Mouse (Mus musculus) hindbrain, embryonic 10.5 days (tissue): Measurements from ENCODE around the gene Eea1. TPM values are rescaled to one million over a fixed set of nuclear protein-coding genes. Genes with fewer than 3 reads are reported as not detected.

ENCODE experiments used
- DNase-seq: peaks from one replicate; pipeline ENCODE4 v3.0.0-alpha.2; 2017; ENCODE audit warnings: low spot score
- H3K27ac ChIP-seq: fragments of 300-500 bp; sonication (generic); 2 replicates; pipeline ENCODE4 v1.5.1; 2016; ENCODE audit warnings: mild to moderate bottlenecking, moderate library complexity
- H3K27me3 ChIP-seq: fragments of 300-500 bp; sonication (generic); 2 replicates; pipeline ENCODE4 v1.6.1; 2016; ENCODE audit warnings: mild to moderate bottlenecking; ENCODE audit not compliant: poor library complexity, insufficient read depth, severe bottlenecking
- H3K36me3 ChIP-seq: fragments of 300-500 bp; sonication (generic); 2 replicates; pipeline ENCODE4 v1.6.1; 2016; ENCODE audit warnings: mild to moderate bottlenecking, moderate library complexity
- H3K4me1 ChIP-seq: fragments of 300-500 bp; sonication (generic); replicated peaks from 2 replicates; pipeline ENCODE4 v1.6.1; 2016; ENCODE audit warnings: mild to moderate bottlenecking
- H3K4me3 ChIP-seq: fragments of 300-500 bp; sonication (generic); 2 replicates; pipeline ENCODE4 v1.5.1; 2016; ENCODE audit warnings: mild to moderate bottlenecking, moderate library complexity
- H3K9me3 ChIP-seq: fragments of 300-500 bp; sonication (generic); 2 replicates; pipeline ENCODE4 v1.6.1; 2016; ENCODE audit warnings: mild to moderate bottlenecking, moderate library complexity
- WGBS: fragments of 180-500 bp; shearing (Covaris S2); methylation state at CpG from one replicate; pipeline ENCODE4 v1.1.7; 2016; 5-methylcytosine and 5-hydroxymethylcytosine counted together
- polyA plus RNA-seq: library from polyadenylated mRNA; unstranded; fragments of >200 nt; fragmentation: Nextera tagmentation; extraction: Ambion mirVana; gene quantifications from 2 replicates; pipeline ENCODE4 v1.2.1, GENCODE M21; 2016

The Eea1 gene
- polyA plus RNA-seq, 1 experiment from 2014 or later = 9.2 TPM

DNA sequence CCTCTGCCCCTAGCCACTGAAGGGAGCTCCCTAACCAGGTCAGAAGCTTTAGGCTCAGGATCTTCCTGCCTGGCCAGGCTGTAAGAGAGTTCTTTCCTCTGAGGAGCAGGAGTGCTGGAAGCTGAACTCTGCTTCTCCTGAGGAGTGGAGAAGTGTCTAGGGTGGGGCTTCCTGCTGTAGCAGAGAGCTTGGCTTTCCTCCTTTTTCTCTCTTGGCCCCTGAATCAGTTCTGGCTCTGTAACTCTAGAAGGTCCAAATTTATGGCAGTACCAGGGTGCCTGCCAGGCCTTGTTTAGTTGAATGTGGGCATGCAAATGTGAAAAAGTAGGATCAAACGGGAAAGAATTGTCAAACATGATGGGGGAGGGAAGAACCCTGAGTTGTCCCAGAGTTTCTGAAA lies 17.1 kb downstream of the Eea1 start:
- H3K9me3 ChIP-seq = no peaks in the 10 kb centered on the region
- no peak overlapping the region for H3K4me3 ChIP-seq
- H3K27ac ChIP-seq = no peak overlapping the region
- no peaks in the 10 kb centered on the region for H3K27me3 ChIP-seq
- H3K4me1 ChIP-seq = no peaks in the 10 kb centered on the region
- no peak for DNase-seq
- no peaks in the 10 kb centered on the region for H3K36me3 ChIP-seq
- WGBS = 68% methylated on average over 1 of the region's 1 CpGs

DNA sequence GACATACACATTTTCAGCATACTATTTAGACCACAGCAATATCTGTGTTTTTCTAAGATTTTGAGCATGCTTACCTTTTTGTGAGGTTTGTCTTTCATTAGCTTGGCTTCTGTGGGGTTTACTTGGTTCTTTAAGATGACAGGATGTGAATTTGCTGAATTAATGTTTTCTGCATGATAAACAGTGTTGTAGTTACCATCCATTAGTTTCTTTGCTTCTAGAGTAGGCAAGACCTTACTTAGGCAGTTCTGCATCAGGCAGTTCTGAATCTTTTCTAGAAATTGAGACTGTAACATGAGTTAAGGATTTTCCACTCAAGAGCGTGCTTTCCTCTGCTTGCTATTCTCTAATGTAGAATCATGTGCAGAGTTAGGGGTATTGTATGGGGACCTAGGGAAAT lies 24.2 kb downstream of the Eea1 start:
- H3K36me3 ChIP-seq = no peaks in the 10 kb centered on the region
- no peaks in the 10 kb centered on the region for H3K9me3 ChIP-seq
- no peaks in the 10 kb centered on the region for H3K27me3 ChIP-seq
- H3K27ac ChIP-seq = no peak overlapping the region
- no peak overlapping the region for H3K4me3 ChIP-seq
- H3K4me1 ChIP-seq = no peaks in the 10 kb centered on the region
- 90% methylated on average over 1 of the region's 1 CpGs for WGBS
- DNase-seq = no peak

DNA sequence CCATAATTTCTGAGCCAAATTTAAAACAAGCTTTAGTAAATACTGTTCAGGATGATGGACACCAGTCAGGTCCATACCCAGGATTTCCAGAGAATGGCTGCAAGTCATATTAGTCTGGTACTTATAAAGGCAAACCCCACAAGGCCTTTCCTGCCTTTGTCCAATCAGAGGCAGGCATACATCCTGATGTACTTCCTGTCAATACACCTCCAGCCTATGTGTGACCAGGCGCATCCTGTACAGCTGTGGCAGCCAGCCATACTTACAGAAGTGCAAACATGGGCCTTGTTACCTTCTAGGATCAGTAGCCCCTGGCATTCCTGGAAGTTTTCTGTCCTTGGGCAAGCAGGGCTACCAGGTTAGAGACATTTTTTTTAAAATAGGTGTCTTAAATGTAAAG lies 29.2 kb downstream of the Eea1 start:
- H3K9me3 ChIP-seq = no peaks in the 10 kb centered on the region
- no peak for DNase-seq
- no peak overlapping the region for H3K4me3 ChIP-seq
- no peak overlapping the region for H3K27ac ChIP-seq
- no peaks in the 10 kb centered on the region for H3K4me1 ChIP-seq
- H3K36me3 ChIP-seq = peaks cover 2% of the 10 kb centered on the region; the same call in 1 of the 2 replicates
- H3K27me3 ChIP-seq = no peaks in the 10 kb centered on the region
- 97% methylated on average over 1 of the region's 1 CpGs for WGBS

DNA sequence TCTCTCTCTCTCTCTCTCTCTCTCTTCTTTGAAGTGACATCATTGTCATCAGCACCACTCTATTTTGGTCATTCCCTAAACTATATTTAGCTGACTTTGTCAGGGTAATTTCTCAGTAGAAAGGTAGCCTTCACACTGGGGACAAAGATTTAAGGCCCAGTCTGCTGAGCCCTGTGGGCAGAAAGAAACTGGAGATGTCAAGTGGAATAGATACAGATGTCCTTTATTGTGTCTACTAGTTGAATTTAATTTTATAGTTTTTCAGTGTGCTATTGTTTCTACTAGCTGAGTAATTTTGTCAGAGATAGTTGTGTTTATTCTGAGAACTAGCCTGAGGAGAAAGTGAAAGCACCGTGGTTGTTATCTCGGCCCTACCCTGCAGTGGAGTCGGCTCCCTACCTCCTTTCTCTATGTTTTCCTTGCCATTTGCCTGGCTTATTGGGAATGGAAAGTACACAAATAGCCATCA lies 30.3 kb downstream of the Eea1 start:
- Histone ChIP-seq H3K36me3 (peaks cover 10% of the 10 kb centered on the region), H3K27ac (no peak overlapping the region), H3K9me3 (no peaks in the 10 kb centered on the region), H3K4me3 (no peak overlapping the region), H3K4me1 (no peaks in the 10 kb centered on the region), H3K27me3 (no peaks in the 10 kb centered on the region)
- WGBS = 86% methylated on average over 3 of the region's 3 CpGs
- no peak for DNase-seq

DNA sequence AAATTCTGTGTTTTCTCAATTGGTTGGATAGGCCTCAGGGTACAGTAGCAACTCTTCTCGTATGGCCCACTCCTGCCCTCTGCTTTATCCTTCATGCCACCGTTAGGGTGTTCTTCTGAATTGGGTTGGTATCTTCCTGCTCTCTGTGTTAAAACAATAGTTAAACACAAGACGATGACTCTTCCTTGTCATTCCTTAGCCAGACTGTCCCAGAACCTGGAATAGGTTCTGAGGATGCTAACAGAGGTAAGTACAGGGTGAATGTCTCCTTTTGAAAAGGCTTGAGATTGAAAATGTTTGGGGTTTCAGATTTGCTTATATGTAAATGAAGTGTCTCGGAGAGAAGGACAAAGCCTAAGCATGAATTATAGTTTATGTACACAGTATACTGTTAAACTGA lies 30.9 kb downstream of the Eea1 start:
- no peaks in the 10 kb centered on the region for H3K4me1 ChIP-seq
- H3K9me3 ChIP-seq = no peaks in the 10 kb centered on the region
- no peak for DNase-seq
- H3K27ac ChIP-seq = no peak overlapping the region
- peaks cover 11% of the 10 kb centered on the region for H3K36me3 ChIP-seq
- 90% methylated on average over 4 of the region's 4 CpGs for WGBS
- H3K4me3 ChIP-seq = no peak overlapping the region
- H3K27me3 ChIP-seq = no peaks in the 10 kb centered on the region

DNA sequence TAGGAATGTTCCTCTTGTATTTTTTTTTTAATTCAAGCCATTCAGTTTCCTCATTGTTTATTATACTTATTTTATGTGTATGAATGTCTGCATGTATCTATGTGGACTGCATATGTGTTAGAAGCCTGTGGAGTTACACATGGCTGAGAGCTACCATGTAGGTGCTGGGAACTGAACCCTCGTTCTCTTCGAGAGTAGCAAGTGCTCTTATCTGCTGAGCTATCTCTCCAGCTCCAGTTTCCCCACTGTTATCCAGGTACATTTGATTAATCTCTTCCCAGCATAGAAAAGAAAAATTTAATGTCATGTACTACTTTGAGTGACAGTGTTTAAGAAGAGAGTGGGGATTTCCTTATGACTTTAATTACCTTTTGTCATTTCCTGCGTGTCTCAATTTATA lies 31.5 kb downstream of the Eea1 start:
- Histone ChIP-seq H3K27me3 (no peaks in the 10 kb centered on the region), H3K27ac (no peak overlapping the region), H3K36me3 (peaks cover 16% of the 10 kb centered on the region), H3K9me3 (no peaks in the 10 kb centered on the region), H3K4me1 (no peaks in the 10 kb centered on the region), H3K4me3 (no peak overlapping the region)
- no peak for DNase-seq
- 90% methylated on average over 3 of the region's 3 CpGs for WGBS

DNA sequence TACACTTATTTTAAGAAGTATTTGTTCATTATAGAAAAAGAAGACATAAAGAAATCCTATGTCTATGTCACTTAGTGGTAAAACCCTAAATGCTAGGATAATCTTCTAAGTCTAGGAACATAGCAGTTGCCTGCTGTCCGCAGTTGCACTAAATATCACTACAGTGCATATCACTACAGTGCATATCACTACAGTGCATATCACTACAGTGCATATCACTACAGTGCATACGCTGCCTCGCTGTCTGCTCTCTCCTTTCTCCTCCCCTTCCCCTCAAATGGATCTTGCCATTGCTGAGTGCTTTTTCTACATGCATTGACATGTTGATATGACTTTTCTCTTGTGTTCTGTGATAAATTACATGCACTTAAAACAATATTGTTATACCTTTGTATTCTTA lies 34.0 kb downstream of the Eea1 start:
- no peak overlapping the region for H3K27ac ChIP-seq
- DNase-seq = no peak
- peaks cover 20% of the 10 kb centered on the region for H3K36me3 ChIP-seq
- H3K4me1 ChIP-seq = no peaks in the 10 kb centered on the region
- H3K9me3 ChIP-seq = no peaks in the 10 kb centered on the region
- 93% methylated on average over 3 of the region's 3 CpGs for WGBS
- no peak overlapping the region for H3K4me3 ChIP-seq
- H3K27me3 ChIP-seq = no peaks in the 10 kb centered on the region

DNA sequence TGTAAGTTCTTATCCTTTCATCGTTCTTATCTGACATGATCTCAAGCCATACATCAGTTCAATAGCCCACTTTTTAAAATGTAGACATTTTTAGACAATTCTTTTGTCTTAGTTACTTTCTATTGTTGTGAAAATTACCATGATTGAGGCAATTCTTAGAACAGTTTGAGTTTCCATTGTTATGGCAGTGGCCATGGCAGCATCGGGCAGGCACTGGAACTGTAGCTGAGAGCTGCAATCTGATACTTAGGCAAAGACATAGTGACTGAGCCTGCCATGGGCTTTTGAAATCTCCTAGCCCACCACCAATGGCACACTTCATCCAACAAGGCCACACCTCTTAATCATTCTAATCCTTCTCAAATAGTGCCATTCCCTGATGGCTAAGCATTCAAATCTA lies 36.3 kb downstream of the Eea1 start:
- no peaks in the 10 kb centered on the region for H3K27me3 ChIP-seq
- H3K27ac ChIP-seq = no peak overlapping the region
- H3K9me3 ChIP-seq = no peaks in the 10 kb centered on the region
- no peak overlapping the region for H3K4me3 ChIP-seq
- WGBS = 87% methylated on average over 2 of the region's 2 CpGs
- H3K4me1 ChIP-seq = no peaks in the 10 kb centered on the region
- no peak for DNase-seq
- peaks cover 20% of the 10 kb centered on the region for H3K36me3 ChIP-seq

DNA sequence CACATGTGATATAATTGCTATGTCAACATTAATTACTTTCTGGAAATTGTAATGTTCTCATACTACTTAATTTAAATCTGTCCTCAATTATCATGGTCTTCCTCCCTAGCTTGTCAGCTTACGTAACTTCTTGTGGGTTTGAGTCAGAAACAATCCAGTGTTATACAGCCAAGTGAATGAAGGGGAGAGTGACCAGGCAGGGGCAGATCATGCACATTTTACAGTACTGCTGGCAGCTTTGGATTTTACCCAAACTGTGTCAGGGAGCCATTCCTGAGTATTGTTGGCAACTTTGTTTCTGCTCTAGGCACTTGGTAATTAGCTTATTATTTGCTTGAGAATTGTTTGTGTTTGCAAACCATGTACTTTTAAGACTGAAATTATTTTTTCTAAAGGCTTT lies 49.3 kb downstream of the Eea1 start:
- Histone ChIP-seq H3K4me3 (no peak overlapping the region), H3K36me3 (no peaks in the 10 kb centered on the region), H3K27ac (no peak overlapping the region), H3K27me3 (no peaks in the 10 kb centered on the region), H3K4me1 (no peaks in the 10 kb centered on the region), H3K9me3 (no peaks in the 10 kb centered on the region)
- WGBS = 95% methylated on average over 1 of the region's 1 CpGs
- no peak for DNase-seq

DNA sequence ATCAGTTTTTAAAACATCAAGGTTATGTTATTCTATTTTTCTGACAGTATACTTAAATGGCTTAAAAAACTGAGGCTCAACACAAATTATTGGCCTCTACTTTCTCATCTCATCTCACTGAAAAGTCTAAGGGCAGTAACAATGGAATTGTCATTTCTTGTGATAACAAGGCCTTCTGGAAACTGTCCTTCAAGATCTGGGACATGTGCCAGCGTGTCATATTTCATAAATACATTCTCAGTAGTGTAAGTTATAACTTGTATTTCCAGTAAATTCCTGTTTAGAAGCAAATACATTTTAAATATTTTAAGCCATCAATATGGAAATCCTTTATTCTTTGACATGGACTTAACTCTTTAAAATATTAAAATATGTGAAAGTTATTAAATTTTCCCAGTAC lies 50.7 kb downstream of the Eea1 start:
- H3K27ac ChIP-seq = no peak overlapping the region
- H3K4me3 ChIP-seq = no peak overlapping the region
- no peaks in the 10 kb centered on the region for H3K27me3 ChIP-seq
- H3K36me3 ChIP-seq = no peaks in the 10 kb centered on the region
- DNase-seq = no peak
- no peaks in the 10 kb centered on the region for H3K4me1 ChIP-seq
- WGBS = 83% methylated on average over 1 of the region's 1 CpGs
- no peaks in the 10 kb centered on the region for H3K9me3 ChIP-seq

DNA sequence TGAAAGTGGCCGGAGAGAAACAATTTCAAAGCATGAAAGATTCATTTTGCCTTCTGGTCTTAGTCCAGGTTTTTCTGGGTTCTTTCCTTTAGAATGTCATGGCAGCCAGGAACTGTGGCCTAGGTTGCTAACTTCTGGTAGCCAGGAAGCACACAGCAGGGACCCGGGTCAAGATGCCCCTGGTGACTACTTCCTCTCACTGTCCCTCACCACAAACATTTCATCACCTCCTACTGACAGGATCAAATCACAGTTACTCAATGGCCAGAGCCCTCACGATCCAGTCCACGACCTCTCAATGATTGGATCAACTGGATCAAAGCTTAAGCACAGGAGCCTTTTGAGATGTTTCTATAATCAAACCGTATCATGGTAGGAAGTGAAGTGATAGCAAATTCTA lies 60.5 kb downstream of the Eea1 start:
- no peaks in the 10 kb centered on the region for H3K27me3 ChIP-seq
- 69% methylated on average over 5 of the region's 5 CpGs for WGBS
- H3K4me3 ChIP-seq = no peak overlapping the region
- no peak overlapping the region for H3K27ac ChIP-seq
- peaks cover 3% of the 10 kb centered on the region; the same call in 1 of the 2 replicates for H3K36me3 ChIP-seq
- H3K9me3 ChIP-seq = no peaks in the 10 kb centered on the region
- no peak for DNase-seq
- no peaks in the 10 kb centered on the region for H3K4me1 ChIP-seq

DNA sequence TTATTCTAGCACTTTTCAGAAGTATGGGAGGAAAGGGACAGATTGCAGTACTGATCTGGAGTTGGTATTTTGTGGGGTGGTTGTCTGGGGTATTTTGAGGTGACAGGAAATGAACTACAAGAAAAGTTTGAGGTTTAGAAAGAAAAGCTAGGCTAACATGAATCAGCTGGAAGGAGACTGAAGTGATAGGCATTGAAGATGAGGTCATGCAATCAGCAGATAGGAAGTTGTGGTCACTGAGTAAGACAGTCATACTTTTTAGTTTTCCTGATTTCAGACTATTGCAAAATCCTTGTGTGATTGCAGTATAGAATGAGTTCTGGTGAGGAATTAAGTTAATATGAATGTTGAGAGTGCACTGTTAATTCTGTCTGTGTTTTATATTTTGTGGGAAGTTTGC lies 75.3 kb downstream of the Eea1 start:
- Histone ChIP-seq H3K4me1 (no peaks in the 10 kb centered on the region), H3K36me3 (peaks cover 43% of the 10 kb centered on the region), H3K4me3 (no peak overlapping the region), H3K9me3 (no peaks in the 10 kb centered on the region), H3K27me3 (no peaks in the 10 kb centered on the region), H3K27ac (no peak overlapping the region)
- DNase-seq = no peak

DNA sequence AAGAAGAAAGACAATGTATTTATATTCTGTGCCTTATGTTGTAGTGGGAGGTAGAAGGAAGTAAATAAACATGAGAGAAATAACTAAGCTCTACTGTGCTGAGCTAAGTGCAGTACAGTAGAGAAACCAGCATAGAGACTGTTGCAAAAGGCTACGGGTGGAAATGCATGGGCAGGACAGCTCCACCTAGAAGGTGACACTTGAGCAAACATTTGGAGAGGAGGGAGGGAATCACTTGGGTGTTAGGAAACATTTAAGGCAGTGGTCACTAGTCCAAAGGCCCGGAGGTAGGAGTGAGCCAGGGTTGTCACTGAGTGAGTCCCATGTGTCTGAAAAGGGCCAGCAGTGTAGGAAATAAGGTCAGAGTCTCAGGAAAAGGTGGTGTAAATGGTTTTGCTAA lies 77.0 kb downstream of the Eea1 start:
- Histone ChIP-seq H3K9me3 (no peaks in the 10 kb centered on the region), H3K4me3 (no peak overlapping the region), H3K27ac (no peak overlapping the region), H3K27me3 (no peaks in the 10 kb centered on the region), H3K4me1 (no peaks in the 10 kb centered on the region), H3K36me3 (peaks cover 28% of the 10 kb centered on the region)
- DNase-seq = no peak
- WGBS = 86% methylated on average over 2 of the region's 2 CpGs

DNA sequence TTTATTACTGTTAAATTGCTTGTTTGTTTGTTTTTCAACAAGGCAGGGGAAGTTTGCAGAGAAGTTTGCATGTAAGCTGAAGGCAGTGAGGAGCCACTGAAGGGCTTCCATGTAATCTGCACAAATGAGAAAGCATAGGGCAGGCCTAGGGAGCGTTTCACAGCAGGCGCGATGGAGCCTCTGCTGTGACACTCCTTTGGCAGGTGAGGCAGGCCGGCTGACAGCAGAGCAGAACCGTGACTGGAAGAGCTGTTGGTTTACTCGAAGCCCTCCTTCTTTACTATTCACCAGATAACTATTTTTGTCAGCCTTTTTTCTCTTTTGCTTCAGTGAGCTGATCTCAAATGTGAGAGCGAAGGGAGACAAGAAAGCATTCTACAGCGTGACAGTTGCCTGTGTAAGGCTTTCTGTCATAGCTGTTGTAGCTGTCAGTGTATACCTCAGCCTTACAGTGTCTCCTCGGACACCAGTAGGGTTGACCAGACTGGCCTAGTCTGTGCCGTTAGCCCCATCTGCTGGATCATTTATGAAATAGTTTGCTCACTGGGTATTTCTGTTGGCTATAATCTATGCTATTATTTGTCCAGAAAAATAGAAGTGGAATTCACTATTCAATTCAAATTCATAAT lies 93.0 kb downstream of the Eea1 start:
- 45% methylated on average over 10 of the region's 10 CpGs for WGBS
- H3K4me3 ChIP-seq = no peak overlapping the region
- H3K27ac ChIP-seq = no peak overlapping the region
- H3K4me1 ChIP-seq = no peaks in the 10 kb centered on the region
- peaks cover 2% of the 10 kb centered on the region for H3K36me3 ChIP-seq
- no peaks in the 10 kb centered on the region for H3K27me3 ChIP-seq
- DNase-seq = peak; percentile 41
- no peaks in the 10 kb centered on the region for H3K9me3 ChIP-seq
